Mouse (Mus musculus) stomach, postnatal 0 days (tissue): ENCODE data around the gene Cerk. TPM values are rescaled to one million over a fixed set of nuclear protein-coding genes. Genes with fewer than 3 reads are reported as not detected.

Experiments
- ATAC-seq: fragments of 200-750 bp; cut with Nextera tagmentation; 2 replicates; pipeline ENCODE4 v1.8.0; 2017; ENCODE audit not compliant: low FRiP score, low TSS enrichment
- DNase-seq: peaks from one replicate; pipeline ENCODE4 v3.0.0-alpha.2; 2016; ENCODE audit warnings: low spot score
- H3K27ac ChIP-seq: fragments of 300-500 bp; sonication (generic); replicated peaks from 2 replicates; pipeline ENCODE4 v1.5.1; 2014; ENCODE audit warnings: mild to moderate bottlenecking, control low read depth
- H3K27me3 ChIP-seq: fragments of 300-500 bp; sonication (generic); 2 replicates; pipeline ENCODE4 v1.6.1; 2014; ENCODE audit warnings: low read length; ENCODE audit not compliant: control insufficient read depth, insufficient read depth
- H3K36me3 ChIP-seq: fragments of 300-500 bp; sonication (generic); 2 replicates; pipeline ENCODE4 v1.6.1; 2014; ENCODE audit warnings: low read length, mixed read lengths; ENCODE audit not compliant: control insufficient read depth, insufficient read depth
- H3K4me1 ChIP-seq: fragments of 300-500 bp; sonication (generic); replicated peaks from 2 replicates; pipeline ENCODE4 v1.6.1; 2014; ENCODE audit warnings: antibody characterized with exemption; ENCODE audit not compliant: control insufficient read depth, insufficient read depth
- H3K4me2 ChIP-seq: fragments of 300-500 bp; sonication (generic); replicated peaks from 2 replicates; pipeline ENCODE4 v1.6.1; 2014; ENCODE audit warnings: low read depth, mild to moderate bottlenecking, control low read depth, moderate library complexity
- H3K4me3 ChIP-seq: fragments of 300-500 bp; sonication (generic); 2 replicates; pipeline ENCODE4 v1.5.1; 2014; ENCODE audit warnings: low read depth, low read length, control low read depth
- H3K9ac ChIP-seq: fragments of 300-500 bp; sonication (generic); 2 replicates; pipeline ENCODE4 v1.6.1; 2014; ENCODE audit warnings: mild to moderate bottlenecking, low read length, control low read depth, mixed read lengths
- H3K9me3 ChIP-seq: fragments of 300-500 bp; sonication (generic); 2 replicates; pipeline ENCODE4 v1.6.1; 2016; ENCODE audit warnings: low read length; ENCODE audit not compliant: control insufficient read depth
- CTCF ChIP-seq: IDR thresholded peaks from 2 replicates; pipeline ENCODE4 v1.5.1; 2016; ENCODE audit warnings: antibody characterized with exemption, low read depth, mild to moderate bottlenecking, moderate library complexity
- EP300 ChIP-seq: optimal IDR thresholded peaks from 2 replicates; pipeline ENCODE3; 2016; ENCODE audit warnings: antibody characterized with exemption
- WGBS: fragments of 180-500 bp; shearing (Covaris S2); extraction: QIAGEN DNeasy Blood & Tissue Kit; methylation state at CpG from one replicate; pipeline ENCODE4 v1.1.7; 2014; 5-methylcytosine and 5-hydroxymethylcytosine counted together
- polyA plus RNA-seq: library from polyadenylated mRNA; unstranded; fragments of >200 nt; fragmentation: Nextera tagmentation; extraction: Ambion mirVana; gene quantifications from 2 replicates; pipeline ENCODE4 v1.2.1, GENCODE M21; 2015

Gene Cerk
- polyA plus RNA-seq, 1 experiment from 2014 or later: 4.6 TPM

- Histone ChIP-seq H3K9me3 (no peaks in the 10 kb centered on the region), H3K4me1 (no peaks in the 10 kb centered on the region), H3K27ac (no peak overlapping the region), H3K36me3 (peaks cover 9% of the 10 kb centered on the region), H3K4me2 (no peak overlapping the region), H3K27me3 (no peaks in the 10 kb centered on the region), H3K4me3 (no peak overlapping the region), H3K9ac (no peak overlapping the region)
- no peak for ATAC-seq
- TF ChIP-seq EP300 (no peak), CTCF (no peak)
- 89% methylated on average over 12 of the region's 12 CpGs for WGBS
- DNase-seq: no peak
Measured at GRCm38 (mm10) chr15:86153481-86153960, 32.4 kb downstream of the Cerk start.

GRCm38 (mm10) chr15:86150593-86150992 lies 35.3 kb downstream of the Cerk start:
- 0 out of 2 replicates have a peak, but pooled peaks have one; percentile 22 for ATAC-seq
- Histone ChIP-seq H3K4me1 (no peaks in the 10 kb centered on the region), H3K4me3 (no peak overlapping the region), H3K27ac (no peak overlapping the region), H3K27me3 (no peaks in the 10 kb centered on the region), H3K9ac (no peak overlapping the region), H3K4me2 (no peak overlapping the region), H3K36me3 (peaks cover 7% of the 10 kb centered on the region; the same call in 1 of the 2 replicates), H3K9me3 (no peaks in the 10 kb centered on the region)
- 67% methylated on average over 4 of the region's 4 CpGs for WGBS
- DNase-seq: no peak
- TF ChIP-seq EP300 (no peak), CTCF (no peak)

- DNase-seq: no peak
- Histone ChIP-seq H3K4me3 (no peak overlapping the region), H3K4me2 (no peak overlapping the region), H3K4me1 (no peaks in the 10 kb centered on the region), H3K27ac (no peak overlapping the region), H3K36me3 (peaks cover 4% of the 10 kb centered on the region; the same call in 1 of the 2 replicates), H3K9me3 (no peaks in the 10 kb centered on the region), H3K9ac (no peak overlapping the region), H3K27me3 (no peaks in the 10 kb centered on the region)
- 0 out of 2 replicates have a peak, but pooled peaks have one; percentile 25 for ATAC-seq
- TF ChIP-seq CTCF (no peak), EP300 (no peak)
- WGBS: 87% methylated on average over 8 of the region's 8 CpGs
Measured at GRCm38 (mm10) chr15:86146922-86147321, 39.0 kb downstream of the Cerk start.

DNA sequence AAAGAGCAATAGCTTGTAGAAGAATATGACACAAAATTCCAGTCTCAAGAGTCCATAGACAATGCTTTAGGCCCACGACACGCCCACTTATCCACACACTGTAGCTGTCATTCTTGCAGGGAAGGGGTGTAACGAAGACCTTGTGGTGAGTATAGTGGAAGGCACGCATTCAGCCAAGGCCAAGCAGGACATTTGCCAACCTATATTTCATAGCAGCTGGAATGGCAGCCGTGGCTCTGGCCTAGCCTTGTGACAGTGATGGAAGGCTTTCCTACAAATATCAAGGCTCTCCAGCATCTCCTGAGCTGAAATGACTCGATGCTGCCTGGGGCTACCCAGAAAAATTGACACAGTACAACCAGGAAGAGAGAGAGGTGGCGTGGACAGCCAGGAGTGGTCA lies 40.9 kb downstream of the Cerk start:
- H3K9ac ChIP-seq: no peak overlapping the region
- peaks cover 4% of the 10 kb centered on the region; the same call in 1 of the 2 replicates for H3K36me3 ChIP-seq
- no peaks in the 10 kb centered on the region for H3K27me3 ChIP-seq
- no peaks in the 10 kb centered on the region for H3K4me1 ChIP-seq
- TF ChIP-seq CTCF (no peak), EP300 (no peak)
- no peak for DNase-seq
- ATAC-seq: no peak
- no peak overlapping the region for H3K4me2 ChIP-seq
- H3K9me3 ChIP-seq: no peaks in the 10 kb centered on the region
- no peak overlapping the region for H3K27ac ChIP-seq
- H3K4me3 ChIP-seq: no peak overlapping the region
- WGBS: 73% methylated on average over 7 of the region's 7 CpGs

- no peak overlapping the region for H3K9ac ChIP-seq
- TF ChIP-seq CTCF (no peak), EP300 (no peak)
- no peaks in the 10 kb centered on the region for H3K4me1 ChIP-seq
- ATAC-seq (no peak), DNase-seq (no peak)
- peaks cover 4% of the 10 kb centered on the region; the same call in 1 of the 2 replicates for H3K36me3 ChIP-seq
- WGBS: 78% methylated on average over 7 of the region's 7 CpGs
- no peak overlapping the region for H3K27ac ChIP-seq
- H3K27me3 ChIP-seq: no peaks in the 10 kb centered on the region
- H3K4me2 ChIP-seq: no peak overlapping the region
- H3K4me3 ChIP-seq: no peak overlapping the region
- no peaks in the 10 kb centered on the region for H3K9me3 ChIP-seq
Measured at GRCm38 (mm10) chr15:86144577-86144976, 41.4 kb downstream of the Cerk start.

DNA sequence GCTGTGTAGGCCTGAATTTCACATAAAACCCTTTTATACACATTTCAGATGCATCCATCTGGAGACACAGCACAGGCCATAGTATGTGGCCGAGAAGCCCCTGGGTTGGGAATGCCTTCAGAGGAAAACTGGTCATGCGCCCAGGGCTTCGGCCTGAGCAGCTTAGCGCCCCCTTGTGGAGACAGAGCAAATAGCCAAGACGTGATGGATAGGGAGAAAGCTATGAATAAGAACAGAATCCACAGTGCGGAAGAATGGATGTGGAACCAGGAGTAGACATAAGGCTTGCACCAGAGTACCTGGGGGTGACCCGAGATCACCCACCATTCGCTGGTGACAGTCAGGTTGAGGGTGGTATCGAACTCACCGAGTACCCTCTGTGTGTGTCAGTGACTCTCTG lies 45.6 kb downstream of the Cerk start:
- no peak overlapping the region for H3K4me3 ChIP-seq
- peak; percentile 31; the same call in 1 of the 2 replicates for ATAC-seq
- DNase-seq: peak; percentile 59
- H3K36me3 ChIP-seq: peaks cover 7% of the 10 kb centered on the region
- 31% methylated on average over 10 of the region's 10 CpGs for WGBS
- H3K4me2 ChIP-seq: no peak overlapping the region
- H3K9me3 ChIP-seq: no peaks in the 10 kb centered on the region
- no peak overlapping the region for H3K9ac ChIP-seq
- no peaks in the 10 kb centered on the region for H3K27me3 ChIP-seq
- no peaks in the 10 kb centered on the region for H3K4me1 ChIP-seq
- TF ChIP-seq CTCF (peak; percentile 94), EP300 (no peak)
- no peak overlapping the region for H3K27ac ChIP-seq
